Mouse (Mus musculus): ENCODE results near the gene Il17re. TPM values are rescaled to one million over a fixed set of nuclear protein-coding genes. Genes with fewer than 3 reads are reported as not detected.

The Il17re gene
- polyA plus RNA-seq, 1 experiment from 2014 or later: 4.0 TPM

- Histone ChIP-seq H3K9me3 (no peaks in the 10 kb centered on the region), H3K4me1 (peaks cover 6% of the 10 kb centered on the region), H3K27me3 (replicated peaks; ENCODE audit: low read depth, poor library complexity, severe bottlenecking) (peaks cover 54% of the 10 kb centered on the region), H3K27ac (replicated peaks) (no peak overlapping the region), H3K4me3 (no peak overlapping the region), H3K36me3 (replicated peaks) (no peaks in the 10 kb centered on the region)
- WGBS: 59% methylated on average over 7 of the region's 7 CpGs
- no peak for DNase-seq (ENCODE audit: low spot score)
These were observed 19.1 kb downstream of the Il17re start for GRCm38 (mm10) chr6:113477353-113477752.

- H3K36me3 ChIP-seq (replicated peaks): no peaks in the 10 kb centered on the region
- no peak for DNase-seq (ENCODE audit: low spot score)
- peaks cover 55% of the 10 kb centered on the region for H3K27me3 ChIP-seq (replicated peaks; ENCODE audit: low read depth, poor library complexity, severe bottlenecking)
- peaks cover 18% of the 10 kb centered on the region for H3K4me1 ChIP-seq
- H3K27ac ChIP-seq (replicated peaks): no peak overlapping the region
- H3K4me3 ChIP-seq: no peak overlapping the region
- H3K9me3 ChIP-seq: no peaks in the 10 kb centered on the region
- WGBS: 81% methylated on average over 10 of the region's 10 CpGs
These were observed 20.6 kb downstream of the Il17re start for GRCm38 (mm10) chr6:113478906-113479305.

- DNase-seq (ENCODE audit: low spot score): no peak
- 69% methylated on average over 18 of the region's 18 CpGs for WGBS
- no peaks in the 10 kb centered on the region for H3K9me3 ChIP-seq
- H3K4me1 ChIP-seq: peaks cover 28% of the 10 kb centered on the region
- no peak overlapping the region for H3K27ac ChIP-seq (replicated peaks)
- H3K4me3 ChIP-seq: no peak overlapping the region
- peaks cover 50% of the 10 kb centered on the region for H3K27me3 ChIP-seq (replicated peaks; ENCODE audit: low read depth, poor library complexity, severe bottlenecking)
- H3K36me3 ChIP-seq (replicated peaks): no peaks in the 10 kb centered on the region
These were observed 22.5 kb downstream of the Il17re start for GRCm38 (mm10) chr6:113480555-113481373.

- Histone ChIP-seq H3K27me3 (replicated peaks; ENCODE audit: low read depth, poor library complexity, severe bottlenecking) (peaks cover 43% of the 10 kb centered on the region), H3K4me1 (peaks cover 39% of the 10 kb centered on the region), H3K4me3 (peak overlapping the region; percentile 68), H3K36me3 (replicated peaks) (no peaks in the 10 kb centered on the region; the same call in 1 of the 2 replicates), H3K9me3 (no peaks in the 10 kb centered on the region), H3K27ac (replicated peaks) (peak overlapping the region; percentile 84)
- WGBS: 3% methylated on average over 65 of the region's 65 CpGs
- DNase-seq (ENCODE audit: low spot score): peak; percentile 51
These were observed 24.3 kb downstream of the Il17re start for GRCm38 (mm10) chr6:113482477-113483099.

GRCm38 (mm10) chr6:113483100-113483615 is 24.9 kb downstream of the Il17re start, which contains the start of gene Creld1:
Creld1 (plus strand) TSS chr6:113483297.
- DNase-seq (ENCODE audit: low spot score): peak; percentile 94
- Histone ChIP-seq H3K9me3 (no peaks in the 10 kb centered on the region), H3K4me3 (peak within 1 kb of the TSS; percentile 68), H3K4me1 (peaks cover 44% of the 10 kb centered on the region), H3K36me3 (replicated peaks) (peaks cover 4% of the 10 kb centered on the region), H3K27ac (replicated peaks) (peak within 1 kb of the TSS; percentile 86), H3K27me3 (replicated peaks; ENCODE audit: low read depth, poor library complexity, severe bottlenecking) (peaks cover 43% of the 10 kb centered on the region)
- WGBS: under 1% methylated on average over 26 of the region's 26 CpGs

- Histone ChIP-seq H3K36me3 (replicated peaks) (peaks cover 9% of the 10 kb centered on the region), H3K4me3 (peak overlapping the region; percentile 68), H3K27ac (replicated peaks) (peak overlapping the region; percentile 86), H3K9me3 (no peaks in the 10 kb centered on the region), H3K27me3 (replicated peaks; ENCODE audit: low read depth, poor library complexity, severe bottlenecking) (peaks cover 43% of the 10 kb centered on the region), H3K4me1 (peaks cover 44% of the 10 kb centered on the region)
- peak; percentile 32 for DNase-seq (ENCODE audit: low spot score)
- 13% methylated on average over 10 of the region's 10 CpGs for WGBS
These were observed 25.4 kb downstream of the Il17re start for GRCm38 (mm10) chr6:113483729-113484128.

- peak; percentile 66 for DNase-seq (ENCODE audit: low spot score)
- Histone ChIP-seq H3K36me3 (replicated peaks) (peaks cover 37% of the 10 kb centered on the region), H3K4me1 (peaks cover 40% of the 10 kb centered on the region), H3K27me3 (replicated peaks; ENCODE audit: low read depth, poor library complexity, severe bottlenecking) (peaks cover 9% of the 10 kb centered on the region), H3K27ac (replicated peaks) (no peak overlapping the region), H3K9me3 (no peaks in the 10 kb centered on the region), H3K4me3 (peak overlapping the region; percentile 5; the same call in 1 of the 2 replicates)
- WGBS: 48% methylated on average over 7 of the region's 7 CpGs
These were observed 28.9 kb downstream of the Il17re start for GRCm38 (mm10) chr6:113487125-113487576.

GRCm38 (mm10) chr6:113489410-113489809 is 31.1 kb downstream of the Il17re start:
- DNase-seq (ENCODE audit: low spot score): no peak
- peaks cover 21% of the 10 kb centered on the region for H3K27me3 ChIP-seq (replicated peaks; ENCODE audit: low read depth, poor library complexity, severe bottlenecking)
- no peak overlapping the region for H3K27ac ChIP-seq (replicated peaks)
- 91% methylated on average over 14 of the region's 14 CpGs for WGBS
- peaks cover 43% of the 10 kb centered on the region for H3K36me3 ChIP-seq (replicated peaks)
- no peaks in the 10 kb centered on the region for H3K9me3 ChIP-seq
- H3K4me1 ChIP-seq: peaks cover 25% of the 10 kb centered on the region
- H3K4me3 ChIP-seq: no peak overlapping the region

- Histone ChIP-seq H3K4me3 (no peak overlapping the region), H3K27ac (replicated peaks) (no peak overlapping the region), H3K27me3 (replicated peaks; ENCODE audit: low read depth, poor library complexity, severe bottlenecking) (peaks cover 50% of the 10 kb centered on the region), H3K9me3 (no peaks in the 10 kb centered on the region), H3K4me1 (peaks cover 26% of the 10 kb centered on the region), H3K36me3 (replicated peaks) (peaks cover 43% of the 10 kb centered on the region)
- no peak for DNase-seq (ENCODE audit: low spot score)
- WGBS: 76% methylated on average over 24 of the region's 24 CpGs
These were observed 34.0 kb downstream of the Il17re start for GRCm38 (mm10) chr6:113492101-113492864.

- DNase-seq (ENCODE audit: low spot score): peak; percentile 86
- Histone ChIP-seq H3K9me3 (no peaks in the 10 kb centered on the region), H3K27ac (replicated peaks) (peak overlapping the region; percentile 74), H3K27me3 (replicated peaks; ENCODE audit: low read depth, poor library complexity, severe bottlenecking) (peaks cover 58% of the 10 kb centered on the region), H3K4me3 (peak overlapping the region; percentile 55), H3K4me1 (peaks cover 21% of the 10 kb centered on the region), H3K36me3 (replicated peaks) (peaks cover 33% of the 10 kb centered on the region)
- 1% methylated on average over 54 of the region's 54 CpGs for WGBS
These were observed 36.0 kb downstream of the Il17re start for GRCm38 (mm10) chr6:113494258-113494788.

GRCm38 (mm10) chr6:113495071-113495675 is 36.9 kb downstream of the Il17re start:
- no peaks in the 10 kb centered on the region for H3K9me3 ChIP-seq
- H3K4me1 ChIP-seq: peaks cover 21% of the 10 kb centered on the region
- peak overlapping the region; percentile 55 for H3K4me3 ChIP-seq
- H3K27ac ChIP-seq (replicated peaks): peak overlapping the region; percentile 74; the same call in 1 of the 2 replicates
- H3K36me3 ChIP-seq (replicated peaks): peaks cover 24% of the 10 kb centered on the region
- DNase-seq (ENCODE audit: low spot score): no peak
- H3K27me3 ChIP-seq (replicated peaks; ENCODE audit: low read depth, poor library complexity, severe bottlenecking): peaks cover 65% of the 10 kb centered on the region
- 52% methylated on average over 28 of the region's 28 CpGs for WGBS

All from embryonic facial prominence, embryonic 10.5 days (tissue).